Mouse (Mus musculus): Measurements from ENCODE around the gene Lepr. TPM values are rescaled to one million over a fixed set of nuclear protein-coding genes. Genes with fewer than 3 reads are reported as not detected.
"Not testable (repeated sequence)": the region's sequence is repeated elsewhere in the genome, so short reads cannot be mapped to it uniquely, and the experiment has no call there.

Lepr gene
- polyA plus RNA-seq, 1 experiment from 2014 or later, result 0.43 TPM

DNA sequence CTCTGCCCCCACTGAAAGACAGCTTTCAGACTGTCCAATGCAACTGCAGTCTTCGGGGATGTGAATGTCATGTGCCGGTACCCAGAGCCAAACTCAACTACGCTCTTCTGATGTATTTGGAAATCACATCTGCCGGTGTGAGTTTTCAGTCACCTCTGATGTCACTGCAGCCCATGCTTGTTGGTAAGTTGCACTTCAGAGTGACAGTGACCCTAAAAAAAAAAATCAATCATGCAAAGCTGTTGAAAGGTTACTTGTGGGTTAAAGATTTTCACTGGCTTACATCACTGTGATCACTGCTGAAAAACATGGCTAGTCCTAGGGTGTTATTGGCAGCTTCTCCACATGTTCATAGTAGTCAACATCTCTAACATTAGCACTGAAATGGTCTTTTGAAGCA lies 28.3 kb downstream of the Lepr start:
- H3K27ac ChIP-seq (ENCODE audit: low read depth, low read length), result no peak overlapping the region
- no peaks in the 10 kb centered on the region for H3K9me3 ChIP-seq (ENCODE audit: control insufficient read depth, low read length)
- no peaks in the 10 kb centered on the region for H3K4me1 ChIP-seq (replicated peaks; ENCODE audit: control insufficient read depth, insufficient read depth, low read length)
- ATAC-seq (replicated peaks; ENCODE audit: low FRiP score) (no peak), DNase-seq (ENCODE audit: low spot score) (no peak)
- H3K4me2 ChIP-seq, result no peak overlapping the region
- no peak overlapping the region for H3K9ac ChIP-seq (ENCODE audit: low read depth, low read length)
- H3K27me3 ChIP-seq (replicated peaks; ENCODE audit: control insufficient read depth, insufficient read depth, low read length), result no peaks in the 10 kb centered on the region
- 90% methylated on average over 4 of the region's 4 CpGs for WGBS
- H3K4me3 ChIP-seq (ENCODE audit: low read depth, low read length), result no peak overlapping the region
- H3K36me3 ChIP-seq (ENCODE audit: control insufficient read depth, insufficient read depth, low read length), result no peaks in the 10 kb centered on the region

DNA sequence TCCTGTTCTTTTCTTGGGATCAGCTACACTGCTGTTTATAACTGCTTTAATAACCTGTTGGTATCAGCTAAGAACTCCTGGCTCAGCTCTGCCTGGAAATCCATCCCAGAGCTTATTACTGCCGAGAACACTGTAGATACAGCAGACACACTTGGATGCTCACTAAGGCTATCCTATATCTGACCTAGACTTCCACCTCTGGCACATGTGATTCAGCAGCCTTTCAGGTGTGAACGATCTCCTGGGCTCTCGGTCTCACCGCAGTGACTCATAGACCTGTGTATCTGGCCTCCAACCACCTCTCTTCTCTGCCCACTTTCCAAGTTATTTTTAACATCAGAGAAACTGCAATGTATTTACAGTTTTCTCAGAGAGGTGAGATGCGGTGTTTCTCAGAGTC lies 43.3 kb downstream of the Lepr start:
- no peaks in the 10 kb centered on the region for H3K27me3 ChIP-seq (replicated peaks; ENCODE audit: control insufficient read depth, insufficient read depth, low read length)
- DNase-seq (ENCODE audit: low spot score) (no peak), ATAC-seq (replicated peaks; ENCODE audit: low FRiP score) (no peak)
- H3K9ac ChIP-seq (ENCODE audit: low read depth, low read length), result no peak overlapping the region
- no peak overlapping the region for H3K27ac ChIP-seq (ENCODE audit: low read depth, low read length)
- 88% methylated on average over 5 of the region's 5 CpGs for WGBS
- H3K4me1 ChIP-seq (replicated peaks; ENCODE audit: control insufficient read depth, insufficient read depth, low read length), result no peaks in the 10 kb centered on the region
- H3K36me3 ChIP-seq (ENCODE audit: control insufficient read depth, insufficient read depth, low read length), result no peaks in the 10 kb centered on the region
- no peak overlapping the region for H3K4me2 ChIP-seq
- no peaks in the 10 kb centered on the region for H3K9me3 ChIP-seq (ENCODE audit: control insufficient read depth, low read length)
- no peak overlapping the region for H3K4me3 ChIP-seq (ENCODE audit: low read depth, low read length)

DNA sequence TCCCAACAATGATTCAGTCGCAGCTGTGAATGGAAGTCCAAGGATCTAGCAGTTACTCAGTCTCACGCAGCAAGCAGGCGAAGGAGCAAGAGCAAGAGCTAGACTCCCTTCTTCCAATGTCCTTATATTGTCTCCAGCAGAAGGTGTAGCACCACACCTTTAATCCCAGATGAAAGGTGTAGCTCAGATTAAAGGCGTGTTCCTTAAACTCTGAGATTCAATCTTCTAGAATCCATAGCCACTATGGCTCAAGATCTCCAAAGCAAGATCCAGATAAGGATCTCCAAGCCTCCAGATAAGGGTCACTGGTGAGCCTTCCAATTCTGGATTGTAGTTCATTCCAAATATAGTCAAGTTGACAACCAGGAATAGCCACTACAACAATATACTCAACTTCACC lies 126.7 kb downstream of the Lepr start, which contains the start of gene B020004J07Rik:
Gene B020004J07Rik (minus strand): TSS at position 101 of the 400 bp plus-strand sequence.
- H3K27ac ChIP-seq (ENCODE audit: low read depth, low read length); H3K4me2 ChIP-seq; H3K27me3 ChIP-seq (replicated peaks; ENCODE audit: control insufficient read depth, insufficient read depth, low read length); H3K9ac ChIP-seq (ENCODE audit: low read depth, low read length); H3K36me3 ChIP-seq (ENCODE audit: control insufficient read depth, insufficient read depth, low read length); ATAC-seq (replicated peaks; ENCODE audit: low FRiP score); H3K4me3 ChIP-seq (ENCODE audit: low read depth, low read length); H3K4me1 ChIP-seq (replicated peaks; ENCODE audit: control insufficient read depth, insufficient read depth, low read length); DNase-seq (ENCODE audit: low spot score); H3K9me3 ChIP-seq (ENCODE audit: control insufficient read depth, low read length): not testable (repeated sequence)
- WGBS, result 88% methylated on average over 3 of the region's 4 CpGs

DNA sequence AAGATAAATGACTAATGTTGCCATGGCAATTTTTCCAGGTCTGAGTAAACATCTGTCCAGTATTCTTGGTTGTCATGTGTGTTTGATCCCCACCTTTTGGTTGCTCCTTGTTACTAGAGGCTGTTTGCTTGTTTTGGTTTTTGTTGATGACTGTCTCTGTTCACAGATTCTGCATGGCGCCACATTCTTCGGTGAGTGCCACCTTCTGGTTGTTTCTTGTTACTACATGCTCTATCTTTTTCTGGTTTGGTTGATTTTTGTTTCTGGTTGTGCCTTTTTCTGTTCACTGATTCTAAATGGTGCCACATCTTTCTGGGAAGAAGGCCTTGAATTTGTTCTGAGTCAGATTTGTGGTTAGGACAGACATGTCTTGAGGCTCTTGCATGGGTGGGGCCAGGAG lies 133.7 kb downstream of the Lepr start:
- H3K9ac ChIP-seq (ENCODE audit: low read depth, low read length), result no peak overlapping the region
- H3K27ac ChIP-seq (ENCODE audit: low read depth, low read length), result no peak overlapping the region
- no peaks in the 10 kb centered on the region for H3K36me3 ChIP-seq (ENCODE audit: control insufficient read depth, insufficient read depth, low read length)
- H3K4me3 ChIP-seq (ENCODE audit: low read depth, low read length), result no peak overlapping the region
- no peak overlapping the region for H3K4me2 ChIP-seq
- no peaks in the 10 kb centered on the region for H3K27me3 ChIP-seq (replicated peaks; ENCODE audit: control insufficient read depth, insufficient read depth, low read length)
- peaks cover 3% of the 10 kb centered on the region; the same call in 1 of the 2 replicates for H3K9me3 ChIP-seq (ENCODE audit: control insufficient read depth, low read length)
- ATAC-seq (replicated peaks; ENCODE audit: low FRiP score), result no peak
- no peak for DNase-seq (ENCODE audit: low spot score)
- 64% methylated on average over 2 of the region's 2 CpGs for WGBS
- no peaks in the 10 kb centered on the region for H3K4me1 ChIP-seq (replicated peaks; ENCODE audit: control insufficient read depth, insufficient read depth, low read length)

DNA sequence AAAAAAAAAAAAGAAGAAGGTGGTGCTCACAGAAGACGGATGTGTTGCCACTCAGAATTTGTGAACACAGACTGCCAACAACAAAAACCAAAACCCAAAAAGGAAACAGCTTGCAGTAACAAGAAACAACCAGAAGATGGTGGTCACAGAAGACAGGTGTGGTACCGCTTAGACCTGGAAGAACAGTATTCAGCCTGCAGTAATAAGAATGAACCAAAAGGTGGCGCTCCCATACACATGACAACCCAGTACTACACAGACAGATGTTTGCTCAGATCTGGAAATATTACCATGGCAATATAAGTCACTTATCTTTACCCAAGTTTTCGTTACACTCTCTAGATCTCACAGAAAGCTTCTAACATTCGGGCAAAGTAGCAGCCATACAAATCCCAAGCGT lies 143.7 kb downstream of the Lepr start:
- DNase-seq (ENCODE audit: low spot score), result no peak
- H3K9me3 ChIP-seq (ENCODE audit: control insufficient read depth, low read length), result no peaks in the 10 kb centered on the region
- no peak overlapping the region for H3K4me3 ChIP-seq (ENCODE audit: low read depth, low read length)
- H3K4me2 ChIP-seq, result no peak overlapping the region
- no peak for ATAC-seq (replicated peaks; ENCODE audit: low FRiP score)
- no peaks in the 10 kb centered on the region for H3K4me1 ChIP-seq (replicated peaks; ENCODE audit: control insufficient read depth, insufficient read depth, low read length)
- no peaks in the 10 kb centered on the region for H3K36me3 ChIP-seq (ENCODE audit: control insufficient read depth, insufficient read depth, low read length)
- 41% methylated on average over 6 of the region's 6 CpGs for WGBS
- H3K27ac ChIP-seq (ENCODE audit: low read depth, low read length), result no peak overlapping the region
- no peak overlapping the region for H3K9ac ChIP-seq (ENCODE audit: low read depth, low read length)
- H3K27me3 ChIP-seq (replicated peaks; ENCODE audit: control insufficient read depth, insufficient read depth, low read length), result no peaks in the 10 kb centered on the region

DNA sequence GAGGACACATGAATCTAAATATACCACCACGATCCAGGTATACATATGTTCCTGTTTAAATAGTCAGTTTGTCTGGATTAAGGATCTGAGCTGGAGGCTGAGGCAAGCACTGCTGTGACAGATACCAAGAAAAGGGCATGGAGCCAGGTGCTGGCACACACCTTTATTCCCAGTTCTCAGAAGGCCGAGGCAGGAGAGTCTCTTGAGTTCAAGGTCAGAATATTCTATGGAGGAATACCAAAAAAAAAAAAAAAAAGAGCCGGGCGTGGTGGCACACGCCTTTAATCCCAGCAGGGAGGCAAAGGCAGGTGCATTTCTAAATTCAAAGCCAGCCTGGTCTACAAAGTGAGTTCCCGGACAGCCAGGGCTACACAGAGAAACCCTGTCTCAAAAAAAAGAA lies 145.1 kb downstream of the Lepr start:
- Histone ChIP-seq H3K9ac (ENCODE audit: low read depth, low read length) (no peak overlapping the region), H3K36me3 (ENCODE audit: control insufficient read depth, insufficient read depth, low read length) (no peaks in the 10 kb centered on the region), H3K9me3 (ENCODE audit: control insufficient read depth, low read length) (no peaks in the 10 kb centered on the region), H3K27ac (ENCODE audit: low read depth, low read length) (no peak overlapping the region), H3K4me2 (no peak overlapping the region), H3K27me3 (replicated peaks; ENCODE audit: control insufficient read depth, insufficient read depth, low read length) (no peaks in the 10 kb centered on the region), H3K4me1 (replicated peaks; ENCODE audit: control insufficient read depth, insufficient read depth, low read length) (no peaks in the 10 kb centered on the region), H3K4me3 (ENCODE audit: low read depth, low read length) (no peak overlapping the region)
- no peak for DNase-seq (ENCODE audit: low spot score)
- no peak for ATAC-seq (replicated peaks; ENCODE audit: low FRiP score)
- WGBS, result 81% methylated on average over 6 of the region's 6 CpGs

Other genes with a start within 250 kb of the Lepr start
- gene Dnajc6, start 220.8 kb upstream of the Lepr start, polyA plus RNA-seq (2014; fragmentation: Nextera tagmentation; extraction: Ambion mirVana), result 0.14 and 0.22 TPM in 2 replicates
- gene Leprot, start 69.7 kb upstream of the Lepr start, polyA plus RNA-seq (2014; fragmentation: Nextera tagmentation; extraction: Ambion mirVana), result 70.8 and 79.0 TPM in 2 replicates
- gene B020004J07Rik, start 126.6 kb downstream of the Lepr start, polyA plus RNA-seq (2014; fragmentation: Nextera tagmentation; extraction: Ambion mirVana), result not detected in 2 replicates
- not detected in 2 replicates for gene C130073F10Rik, start 176.4 kb downstream of the Lepr start, polyA plus RNA-seq (2014; fragmentation: Nextera tagmentation; extraction: Ambion mirVana)
- gene Gm12800, start 191.7 kb downstream of the Lepr start, polyA plus RNA-seq (2014; fragmentation: Nextera tagmentation; extraction: Ambion mirVana), result not detected in 2 replicates
- gene Gm12794, start 223.0 kb downstream of the Lepr start, polyA plus RNA-seq (2014; fragmentation: Nextera tagmentation; extraction: Ambion mirVana), result not detected in 2 replicates

Data from liver, embryonic 11.5 days (tissue).